Mouse (Mus musculus) brain, embryonic 18.5 days (tissue): ENCODE data around the gene Cars2.
"Not testable (repeated sequence)": the region's sequence is repeated elsewhere in the genome, so short reads cannot be mapped to it uniquely, and the experiment has no call there.

Experiments
- DNase-seq: peaks from one replicate; pipeline ENCODE4 v3.0.0-alpha.2; 2012; ENCODE audit warnings: low read depth, low spot score

The Cars2 gene

DNA sequence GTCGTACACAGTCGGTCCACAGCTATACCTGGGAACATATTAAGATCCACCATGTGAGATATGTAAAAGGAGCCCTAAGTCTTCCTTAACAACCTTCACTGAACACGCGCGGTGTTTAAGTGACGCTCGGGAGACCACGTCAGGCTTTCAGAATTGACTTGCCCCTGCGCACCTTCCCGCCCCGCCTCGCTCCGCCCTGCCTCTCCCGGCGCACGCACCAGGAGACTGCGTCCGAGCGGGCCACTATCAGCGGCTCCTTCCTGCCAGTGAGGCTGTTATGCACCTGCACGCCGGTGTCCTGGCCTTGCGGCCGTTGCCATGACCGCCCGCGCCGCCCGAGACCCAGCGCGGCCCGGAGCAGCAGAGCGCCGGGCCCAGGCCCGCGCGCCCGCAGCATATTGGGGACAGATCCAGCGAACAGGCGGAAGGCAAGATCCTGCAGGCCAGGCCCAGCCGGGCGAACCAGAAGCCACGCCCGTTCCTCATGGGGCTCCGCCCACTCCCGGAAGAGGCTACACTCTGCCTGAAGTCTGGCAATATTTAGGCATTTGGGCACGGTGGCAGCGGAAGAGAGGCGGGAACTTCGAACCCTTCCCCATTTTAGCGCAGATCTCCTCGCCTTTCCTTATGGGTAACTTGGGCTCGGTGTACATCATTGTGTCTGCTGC is at the start of gene Cars2:
TSS of gene Cars2 (minus strand) at position 503 of the 668 bp plus-strand sequence.
- DNase-seq, result no peak

DNA sequence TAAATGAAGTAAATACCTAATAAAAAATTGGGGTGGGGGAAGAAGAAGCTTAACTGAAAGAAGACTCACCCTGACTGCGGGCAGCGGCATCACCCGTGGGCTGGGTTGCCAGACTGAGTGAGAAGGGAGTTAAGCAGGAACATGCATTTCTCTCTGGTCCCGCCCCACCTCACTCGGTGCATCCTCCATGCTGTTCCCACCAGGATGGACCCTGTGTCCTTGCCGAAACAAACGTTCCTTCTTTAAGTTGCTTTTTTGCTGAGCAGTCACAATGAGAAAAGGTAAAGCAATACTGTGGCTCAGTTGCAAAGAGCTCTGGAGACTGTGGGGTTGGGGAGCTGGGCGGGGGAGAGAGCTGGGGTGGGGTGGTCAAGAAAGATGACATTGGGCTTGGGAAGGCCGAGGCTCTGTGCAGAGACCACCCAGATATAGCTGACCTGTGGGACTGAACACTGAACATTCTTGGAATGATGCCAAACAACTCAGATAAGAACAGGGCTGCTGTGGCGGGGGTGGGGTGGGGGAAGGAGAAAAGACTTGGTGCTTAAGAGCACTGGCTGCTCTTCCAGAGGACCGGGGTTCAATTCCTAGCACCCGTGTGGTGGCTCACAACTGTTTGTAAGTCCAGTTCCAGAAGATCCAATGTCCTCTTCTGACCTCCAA is 42.8 kb upstream of the Cars2 start:
- DNase-seq, result no peak

DNA sequence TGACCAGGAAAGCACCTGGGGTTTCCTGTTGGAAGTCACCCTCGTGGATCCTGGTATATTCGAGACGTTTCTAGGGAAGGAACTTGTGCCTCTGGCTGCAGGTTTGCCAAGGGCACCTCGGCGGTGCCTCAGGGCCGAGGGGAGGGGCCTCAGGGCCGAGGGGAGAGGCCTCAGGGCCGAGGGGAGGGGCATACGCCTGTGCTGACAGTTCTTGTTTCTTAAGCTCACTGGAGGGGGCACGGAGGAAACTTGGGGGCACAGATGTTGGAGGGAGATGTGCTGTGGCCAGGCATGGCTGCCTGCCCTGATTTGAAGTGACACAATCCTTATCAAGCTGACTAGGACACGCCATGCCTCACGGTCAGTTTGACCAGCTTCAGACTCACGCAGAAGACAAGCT is 41.7 kb upstream of the Cars2 start:
- DNase-seq, result no peak

DNA sequence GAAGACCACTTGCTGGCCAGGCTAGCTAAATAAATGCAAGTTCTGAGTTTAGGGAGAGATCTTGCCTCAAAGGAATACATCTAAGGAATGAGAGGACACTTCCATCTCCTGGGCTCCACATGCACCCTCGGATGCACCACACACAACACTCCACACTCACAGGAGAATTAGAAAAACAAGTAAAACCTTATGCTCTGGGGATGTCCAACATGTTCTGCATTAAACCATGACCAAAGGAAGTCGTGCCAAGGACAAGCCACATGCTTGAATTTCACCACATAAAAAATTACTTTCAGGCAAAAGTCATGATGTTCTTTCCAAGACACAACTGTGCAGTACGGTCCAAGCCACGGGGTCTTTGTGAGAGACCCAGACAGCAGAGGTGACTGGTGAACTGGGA is 41.3 kb upstream of the Cars2 start:
- DNase-seq, result no peak

DNA sequence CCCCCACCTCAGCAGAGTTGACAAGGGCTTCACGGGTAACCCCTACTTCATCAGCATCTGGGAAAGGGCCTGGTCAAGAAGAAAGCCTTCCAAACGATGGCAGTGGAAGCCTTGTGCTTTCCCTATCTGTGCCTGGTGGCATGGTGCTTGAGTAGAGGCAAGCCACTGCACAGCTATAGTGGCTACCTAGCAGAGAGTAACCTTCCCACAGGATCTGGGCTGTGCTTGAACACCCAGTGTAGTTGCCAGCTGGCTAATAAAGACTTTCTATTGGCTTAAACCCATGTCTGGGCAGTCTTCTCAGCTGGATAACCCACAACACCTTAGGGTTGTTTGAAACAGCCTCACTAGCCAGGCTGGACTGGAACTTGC is 35.8 kb upstream of the Cars2 start:
- DNase-seq, result no peak

DNA sequence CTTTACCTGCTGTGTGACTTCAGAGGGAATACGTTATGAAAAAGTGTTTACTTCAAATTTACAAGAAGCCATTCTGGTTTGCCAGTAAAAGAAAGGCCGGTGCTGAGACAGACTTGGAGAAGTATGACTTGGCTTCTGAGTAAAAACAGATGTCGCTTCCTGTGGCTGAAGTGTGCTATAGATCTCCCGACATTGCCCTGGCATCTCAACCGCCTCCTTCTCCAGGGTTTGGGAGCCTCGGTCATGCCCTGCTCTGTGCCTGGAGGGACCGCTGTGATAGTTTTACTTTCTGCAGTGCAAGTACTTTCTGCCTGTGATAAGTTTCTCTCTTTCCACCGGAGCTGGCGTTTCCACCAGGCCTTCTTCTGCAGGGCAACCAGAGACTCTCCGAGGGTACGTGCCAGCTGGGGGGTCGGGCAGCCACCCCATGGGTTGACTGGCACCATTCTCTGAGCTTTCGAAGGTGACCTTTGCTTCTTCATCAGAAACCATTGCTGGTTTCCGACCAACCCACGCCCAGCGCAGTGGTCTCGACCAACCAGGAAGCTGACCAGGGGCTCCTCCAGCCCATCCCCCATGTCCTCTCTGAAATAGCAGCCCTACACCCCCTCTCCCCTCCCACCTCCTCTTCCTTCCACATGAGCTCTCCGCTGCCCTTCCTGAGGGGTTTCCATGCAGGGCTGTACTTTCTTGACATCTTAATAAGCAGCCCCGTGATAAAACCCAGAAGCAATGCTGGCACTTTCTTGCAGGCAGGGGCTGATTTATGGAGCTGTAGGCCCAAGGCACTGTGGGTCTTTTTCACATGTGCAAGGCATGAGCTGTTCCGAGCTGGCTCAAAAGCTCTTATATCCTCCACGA is 35.2 kb upstream of the Cars2 start:
- DNase-seq, result no peak

DNA sequence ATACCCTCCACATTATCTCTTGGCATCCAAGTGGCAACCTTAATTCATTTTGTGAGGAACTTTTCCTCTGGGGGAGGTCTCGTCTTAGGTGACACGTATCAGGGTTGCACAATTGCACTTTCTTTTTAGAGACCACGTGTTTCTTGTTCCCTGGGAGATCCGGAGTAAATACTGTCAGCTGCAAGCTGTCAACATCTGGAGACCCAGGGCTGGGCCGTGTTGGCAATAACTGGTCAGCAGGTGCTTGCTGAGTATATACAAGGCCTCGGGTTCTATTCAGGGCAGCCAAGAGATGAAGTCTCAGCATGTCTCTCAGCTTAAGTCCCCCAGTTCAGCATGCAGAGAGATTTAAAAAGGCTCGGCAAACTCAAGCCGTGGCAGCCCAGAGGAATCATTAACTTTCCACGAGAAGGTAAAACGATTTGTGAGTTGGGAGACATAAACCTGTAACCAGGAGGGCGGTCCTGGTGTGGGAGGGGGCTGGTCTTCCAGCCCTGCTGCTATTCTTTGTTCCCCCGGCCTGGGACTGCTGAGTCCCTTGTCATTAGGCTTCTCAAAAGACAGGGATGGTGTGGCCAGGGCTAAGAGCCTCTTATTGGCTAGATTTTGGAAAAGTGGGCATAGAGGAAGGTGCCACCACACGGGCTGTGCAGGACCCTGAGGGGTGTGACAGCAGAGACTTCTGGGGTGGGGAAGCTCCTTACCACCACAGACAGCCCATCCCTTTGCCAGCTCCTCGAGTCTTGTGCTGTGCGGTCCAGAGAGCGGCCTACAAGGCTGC is 25.2 kb upstream of the Cars2 start:
- no peak for DNase-seq

DNA sequence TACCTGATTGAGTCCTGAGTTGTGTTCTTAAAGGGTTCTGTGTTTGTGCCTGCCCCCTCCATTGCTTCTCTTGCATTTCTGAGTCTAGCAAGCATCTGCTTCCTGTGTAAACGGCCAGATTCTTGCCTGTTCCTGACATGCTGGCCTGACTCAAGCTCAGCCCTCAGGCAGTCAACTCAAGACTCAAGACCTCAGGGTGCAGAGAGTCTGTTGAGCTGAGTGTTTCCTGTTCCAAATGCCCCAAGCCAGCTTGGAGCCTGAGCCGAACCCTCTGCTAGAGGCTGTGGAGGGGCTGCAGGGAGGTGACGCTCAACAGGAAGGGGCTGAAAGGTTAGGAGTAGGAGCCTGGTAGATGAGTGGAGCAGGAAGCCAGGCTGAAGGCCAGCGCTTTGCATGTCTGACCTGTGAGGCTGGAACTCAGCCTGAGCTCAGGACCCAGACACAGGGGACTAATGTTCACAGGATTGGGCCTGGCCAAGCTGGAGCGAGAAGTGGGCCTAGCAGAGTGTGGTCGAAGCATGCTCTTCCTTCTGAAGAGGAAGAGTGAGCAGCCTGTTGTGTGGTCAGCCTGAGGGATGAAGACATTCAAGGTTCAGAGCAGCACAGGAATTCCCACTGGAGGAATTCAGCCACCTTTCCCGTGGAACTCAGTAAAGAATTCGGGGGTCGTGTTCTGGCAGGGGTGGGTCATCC is 24.5 kb upstream of the Cars2 start:
- no peak for DNase-seq

DNA sequence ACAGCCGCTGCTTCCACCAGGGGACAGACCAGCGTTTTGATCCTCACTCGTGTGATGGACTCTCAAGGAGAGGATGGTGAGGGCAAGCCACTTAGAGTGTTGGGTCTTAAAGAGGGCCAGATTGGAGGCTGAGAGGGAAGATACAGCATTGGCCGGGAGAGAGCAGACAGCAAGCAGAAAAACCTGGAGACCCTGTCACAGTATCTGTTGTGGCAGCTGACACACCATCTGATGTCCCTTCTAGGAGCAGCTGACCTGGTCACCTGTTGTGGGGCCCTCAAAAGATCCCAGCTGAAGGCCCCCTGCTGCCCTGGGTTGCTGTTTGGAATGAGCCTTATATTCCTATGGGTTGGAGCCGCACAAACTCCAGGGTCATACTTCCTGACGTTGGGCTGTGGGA is 21.8 kb upstream of the Cars2 start:
- no peak for DNase-seq

DNA sequence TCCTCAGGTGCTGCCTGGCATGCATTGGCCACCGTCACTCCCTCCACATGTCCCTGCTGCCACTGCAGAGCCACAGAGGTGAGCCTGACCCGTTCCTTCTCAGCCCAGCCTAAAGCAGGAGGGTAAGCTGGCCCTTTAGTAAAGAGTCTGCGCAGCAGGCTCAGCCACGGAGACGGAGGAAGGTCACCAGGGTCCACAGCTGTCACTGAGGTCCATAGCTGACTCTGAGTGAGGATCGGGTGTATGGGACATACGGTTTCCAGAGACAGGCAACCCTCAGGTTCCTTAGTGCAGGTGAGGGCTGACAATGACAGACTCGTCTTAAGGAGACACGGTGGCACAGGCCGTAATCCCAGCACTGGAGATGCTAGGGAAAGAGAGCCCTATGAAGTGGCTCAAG is 21.4 kb upstream of the Cars2 start:
- DNase-seq, result no peak

DNA sequence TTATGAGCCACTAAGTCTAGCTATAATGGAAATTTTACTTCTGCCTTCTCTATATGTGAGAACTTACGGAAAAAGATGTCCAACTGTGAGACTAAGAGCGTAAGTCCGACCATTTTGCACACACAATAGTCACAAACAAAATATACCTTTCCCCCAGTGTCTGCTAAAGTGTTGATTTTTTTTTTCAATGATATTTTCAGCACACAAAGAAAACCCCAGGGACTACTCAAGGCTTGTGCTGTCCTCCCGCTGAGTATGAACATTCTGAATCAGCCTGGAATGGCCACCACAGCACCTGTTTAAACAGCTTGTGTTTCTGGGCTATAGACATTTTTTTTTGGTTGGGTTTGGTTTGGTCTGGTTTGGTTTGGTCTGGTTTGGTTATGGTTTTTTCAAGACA is 20.2 kb upstream of the Cars2 start:
- no peak for DNase-seq

DNA sequence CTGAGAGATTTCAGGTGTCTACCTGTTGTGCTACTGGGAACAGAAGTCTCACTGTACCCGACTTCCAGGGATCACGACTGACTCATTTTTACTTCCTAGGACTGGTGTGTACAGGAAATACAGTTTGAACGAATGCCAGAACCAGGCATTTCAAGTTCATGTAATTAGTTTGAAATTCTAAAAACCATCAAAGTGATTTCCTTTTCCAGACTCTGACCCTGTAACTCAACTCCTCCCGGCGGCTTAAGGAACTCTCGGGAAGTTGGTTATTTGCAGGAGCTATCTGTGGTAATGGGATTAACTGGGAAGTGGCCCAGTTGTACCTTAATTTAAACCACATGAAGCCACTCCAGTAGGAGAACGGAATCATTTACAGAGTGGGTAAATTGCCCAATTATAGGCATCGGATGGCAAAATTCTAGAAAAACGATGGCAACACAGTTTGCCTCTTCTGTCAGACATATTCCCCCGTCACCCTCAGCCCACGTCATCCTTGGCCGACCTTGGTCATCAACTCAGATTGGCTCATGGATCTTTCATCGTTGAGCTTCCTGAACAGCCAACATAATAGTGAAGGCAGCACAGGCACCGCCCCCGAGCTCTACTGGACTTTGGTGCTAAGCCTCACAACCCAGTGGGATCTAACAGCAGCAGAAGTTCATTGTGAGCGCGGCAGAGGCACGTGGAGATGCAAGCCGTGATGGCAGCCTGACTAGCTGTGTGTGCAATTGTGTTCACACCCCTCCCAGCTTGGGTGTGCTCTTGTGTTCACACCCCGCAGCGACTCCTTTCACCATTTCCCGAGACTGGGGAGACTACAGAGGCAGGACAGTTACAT is 18.9 kb upstream of the Cars2 start:
- DNase-seq, result no peak

DNA sequence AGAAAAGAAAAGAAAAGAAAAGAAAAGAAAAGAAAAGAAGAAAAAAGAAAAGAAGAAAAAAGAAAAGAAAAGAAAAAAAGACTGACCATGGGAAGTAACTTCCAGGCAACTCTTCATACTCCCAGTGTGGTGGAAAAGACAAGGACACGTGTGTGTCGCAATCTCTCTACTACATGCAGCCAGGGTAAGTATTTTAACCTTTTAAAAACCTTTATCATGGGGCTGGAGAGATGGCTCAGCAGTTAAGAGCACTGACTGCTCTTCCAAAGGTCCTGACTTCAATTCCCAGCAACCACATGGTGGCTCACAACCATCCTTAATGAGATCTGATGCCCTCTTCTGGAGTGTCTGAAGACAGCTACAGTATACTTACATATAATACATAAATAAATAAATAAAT is 17.6 kb upstream of the Cars2 start:
- DNase-seq, result not testable (repeated sequence)

DNA sequence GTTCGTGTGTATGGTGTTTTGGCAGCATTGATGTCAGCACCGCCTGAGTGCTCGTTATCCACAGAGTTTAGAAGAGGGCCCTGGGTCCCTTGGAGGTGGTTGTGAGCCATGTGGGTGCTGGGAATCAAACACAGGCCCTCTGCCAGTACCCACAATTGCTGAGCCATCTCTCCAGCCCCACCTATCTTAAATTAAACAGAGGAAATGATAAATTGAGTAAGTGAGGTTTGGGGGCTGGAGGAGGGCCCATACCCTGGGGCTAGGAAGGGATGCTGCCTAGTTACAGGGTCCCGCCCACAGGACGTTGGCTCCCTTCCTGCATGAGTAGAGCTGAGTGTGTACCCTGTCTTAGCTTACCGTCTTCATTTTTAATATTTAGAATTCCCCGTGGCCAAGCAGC is 14.1 kb upstream of the Cars2 start:
- DNase-seq, result no peak

DNA sequence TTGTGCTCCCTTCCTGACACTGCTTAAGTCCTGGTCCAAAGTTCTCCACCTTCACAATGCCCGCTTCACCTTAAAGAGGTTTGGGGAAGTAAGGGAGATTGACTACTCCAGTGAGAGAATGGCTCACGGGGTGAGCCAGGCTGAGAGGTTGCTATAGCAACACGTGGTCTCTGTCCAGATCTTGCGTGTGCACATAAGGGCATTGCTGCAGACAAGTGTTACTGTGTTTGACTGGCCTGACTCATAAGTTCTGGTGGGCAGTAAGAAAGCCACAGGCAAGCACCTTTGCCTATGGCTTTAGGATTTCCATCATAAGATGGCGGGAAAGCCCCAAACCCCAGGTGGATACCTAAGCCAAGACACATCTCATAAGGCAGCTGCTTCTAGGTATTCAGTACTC is 13.7 kb upstream of the Cars2 start:
- no peak for DNase-seq

DNA sequence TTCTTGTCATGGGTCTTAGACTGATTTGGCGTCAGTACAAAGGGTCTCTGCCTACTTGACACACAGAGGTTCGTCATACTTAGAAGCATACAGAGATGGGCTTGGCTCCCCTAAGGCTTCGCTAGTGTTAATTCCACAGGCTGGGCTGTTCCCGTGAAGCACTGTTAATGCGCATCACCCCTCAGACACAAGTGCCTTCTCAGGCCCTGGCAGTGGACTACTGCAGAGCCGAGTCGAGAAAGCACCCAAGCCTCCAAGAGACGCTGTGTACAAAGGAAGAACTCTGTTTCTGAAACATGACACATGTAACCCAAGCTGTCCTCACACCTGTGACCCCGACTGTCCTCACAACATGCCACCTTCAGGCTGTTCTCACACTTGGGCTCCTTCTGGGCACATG is 9.6 kb upstream of the Cars2 start:
- DNase-seq, result no peak

DNA sequence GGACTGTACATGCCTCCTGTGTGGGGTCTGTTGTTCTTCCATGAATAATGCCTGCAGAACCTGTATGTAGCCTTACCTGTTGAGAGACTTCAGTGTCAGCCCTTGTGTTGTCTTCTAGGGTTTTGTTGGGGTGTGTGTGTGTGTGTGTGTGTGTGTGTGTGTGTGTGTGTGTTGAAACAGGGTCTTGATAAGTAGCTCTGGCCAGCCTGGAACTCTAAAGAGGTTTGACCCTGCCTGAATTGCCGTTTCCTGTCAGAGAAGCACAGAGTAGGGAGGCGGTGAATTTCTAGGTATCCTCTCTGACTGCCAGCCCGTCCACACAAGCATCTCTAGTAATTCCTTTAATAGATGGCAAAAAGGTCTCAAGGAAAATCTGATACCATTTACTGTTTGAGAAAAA is 8.9 kb upstream of the Cars2 start:
- no peak for DNase-seq

DNA sequence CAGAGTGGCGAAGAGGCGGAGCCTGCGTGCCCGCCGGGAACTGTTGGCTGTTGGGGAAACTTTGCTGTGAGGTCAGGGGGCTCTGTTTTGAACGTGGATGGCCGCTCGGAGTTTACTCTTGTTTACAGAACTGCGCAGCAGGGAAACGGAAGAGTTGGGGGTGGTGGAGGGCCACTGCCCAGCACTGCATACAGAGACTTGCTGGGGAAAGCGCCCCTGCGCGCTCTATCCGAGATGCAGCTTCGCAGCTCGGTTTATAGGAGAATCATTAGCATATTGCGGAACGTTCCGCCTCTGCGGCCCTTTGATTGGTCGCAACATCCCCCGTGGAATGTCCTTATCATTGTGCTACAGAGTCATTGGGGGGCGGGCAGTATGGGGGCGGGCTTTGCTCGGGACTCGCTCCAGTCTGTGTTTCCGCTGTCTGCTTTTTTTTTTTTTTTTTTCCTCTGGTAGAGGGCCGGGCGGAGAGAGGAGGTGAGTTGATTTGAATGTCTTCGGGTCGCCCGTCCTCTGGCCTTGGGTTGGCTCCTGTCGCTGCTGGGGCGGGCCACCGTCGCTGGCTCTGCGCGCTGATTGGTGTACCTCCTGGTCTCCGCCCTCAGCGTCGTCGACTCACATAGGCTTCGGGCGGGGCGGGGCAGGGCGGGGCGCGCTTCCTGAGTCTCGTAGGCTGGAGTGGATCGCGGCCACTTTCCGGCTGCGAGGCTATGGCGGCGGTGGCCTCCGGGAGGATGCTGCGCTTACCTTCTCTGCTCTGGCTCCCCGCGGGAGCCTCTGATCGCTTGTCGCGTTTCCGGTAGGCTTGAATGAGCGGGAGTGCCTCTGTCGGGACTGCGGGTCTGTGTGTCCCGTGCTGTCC is 7.4 kb upstream of the Cars2 start:
- peak; percentile 94 for DNase-seq

DNA sequence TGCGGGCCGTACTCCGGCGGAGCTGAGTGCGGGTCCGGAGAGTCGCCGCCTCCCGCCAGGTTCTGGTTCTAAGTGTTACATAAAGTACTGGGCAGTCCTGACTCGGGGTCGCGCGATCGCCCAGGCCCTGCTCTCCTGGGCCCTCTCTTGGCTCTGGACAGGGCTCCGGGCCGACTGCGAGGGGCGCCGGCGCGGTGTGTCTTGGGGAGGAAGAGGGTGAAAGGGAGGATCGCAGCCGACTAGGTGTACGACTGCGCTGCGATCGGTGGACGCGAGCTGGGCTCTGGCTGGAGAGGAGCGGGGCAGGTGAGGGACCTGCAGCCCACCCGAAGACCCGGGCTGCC is 6.8 kb upstream of the Cars2 start:
- DNase-seq, result no peak
